Mouse (Mus musculus): ENCODE results near the gene Nek10. TPM values are rescaled to one million over a fixed set of nuclear protein-coding genes. Genes with fewer than 3 reads are reported as not detected.

Gene Nek10
- polyA plus RNA-seq, 1 experiment from 2014 or later: 0.09 TPM

DNA sequence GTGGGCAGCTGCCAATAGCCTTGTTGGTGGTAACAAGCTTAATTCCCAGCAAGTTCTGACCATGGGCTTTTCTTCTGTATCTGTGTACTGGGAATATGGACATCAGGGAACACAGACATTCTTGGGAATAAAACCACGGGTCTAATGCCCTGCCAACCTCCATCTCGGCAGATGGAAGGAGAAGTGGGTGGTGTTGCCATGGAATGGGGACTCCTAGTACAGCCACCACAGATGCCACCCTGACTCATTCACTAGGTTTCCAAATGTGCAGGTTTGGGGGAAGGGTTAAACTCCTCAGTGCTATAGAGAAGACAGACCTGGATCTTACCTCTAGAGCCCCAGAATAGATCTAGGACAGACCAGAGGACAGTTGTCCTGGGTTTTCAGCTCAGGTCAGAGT lies 31.1 kb downstream of the Nek10 start:
- Histone ChIP-seq H3K9me3 (no peaks in the 10 kb centered on the region), H3K4me1 (replicated peaks) (no peaks in the 10 kb centered on the region), H3K4me3 (replicated peaks) (no peak overlapping the region), H3K9ac (replicated peaks) (no peak overlapping the region), H3K36me3 (no peaks in the 10 kb centered on the region), H3K27me3 (no peaks in the 10 kb centered on the region), H3K4me2 (replicated peaks) (no peak overlapping the region), H3K27ac (no peak overlapping the region)
- ATAC-seq: no peak
- 78% methylated on average over 2 of the region's 2 CpGs for WGBS

DNA sequence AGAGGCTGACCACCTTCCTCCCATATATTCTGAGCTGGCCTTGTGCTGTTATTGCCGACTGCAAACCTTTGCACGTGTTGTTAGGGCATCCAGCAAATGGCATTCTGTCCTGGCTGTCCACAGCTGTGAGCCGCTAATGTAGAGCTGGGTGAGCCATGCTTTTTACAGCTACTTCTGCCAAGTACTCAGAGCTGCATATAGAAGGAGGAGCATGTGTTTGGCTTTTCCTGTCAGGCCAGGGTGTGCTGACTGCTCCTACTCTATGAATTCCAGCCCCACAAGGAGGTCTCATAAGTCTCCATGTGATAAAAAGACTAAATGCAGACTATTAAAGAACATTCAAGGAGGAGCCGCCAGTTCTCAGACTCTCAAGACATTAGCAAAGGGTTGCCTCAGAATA lies 34.4 kb downstream of the Nek10 start:
- Histone ChIP-seq H3K27me3 (no peaks in the 10 kb centered on the region), H3K36me3 (no peaks in the 10 kb centered on the region), H3K4me2 (replicated peaks) (no peak overlapping the region), H3K9me3 (no peaks in the 10 kb centered on the region), H3K4me1 (replicated peaks) (no peaks in the 10 kb centered on the region), H3K27ac (no peak overlapping the region), H3K9ac (replicated peaks) (no peak overlapping the region), H3K4me3 (replicated peaks) (no peak overlapping the region)
- ATAC-seq: no peak
- 88% methylated on average over 4 of the region's 4 CpGs for WGBS

DNA sequence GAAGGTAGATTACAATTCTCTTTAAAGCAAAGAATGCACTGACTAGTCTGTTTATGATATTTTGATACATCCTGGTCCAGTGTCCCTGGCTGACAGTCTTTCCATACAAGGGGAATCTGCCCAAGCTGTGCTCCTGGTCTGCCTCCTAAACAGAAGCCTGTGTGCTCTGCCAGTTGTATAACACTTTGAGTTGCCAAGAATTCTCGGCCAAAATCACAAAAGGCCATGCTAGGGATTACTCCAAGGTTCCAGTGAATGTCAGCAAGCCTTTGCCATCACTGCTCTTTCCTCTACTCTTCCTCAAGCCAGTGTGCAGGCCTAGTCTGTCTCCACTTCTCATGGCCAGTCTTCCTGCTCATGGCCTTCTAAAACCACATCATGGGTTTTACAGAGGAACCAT lies 34.9 kb downstream of the Nek10 start:
- Histone ChIP-seq H3K4me3 (replicated peaks) (no peak overlapping the region), H3K4me2 (replicated peaks) (no peak overlapping the region), H3K27me3 (no peaks in the 10 kb centered on the region), H3K9me3 (no peaks in the 10 kb centered on the region), H3K9ac (replicated peaks) (no peak overlapping the region), H3K36me3 (no peaks in the 10 kb centered on the region), H3K4me1 (replicated peaks) (no peaks in the 10 kb centered on the region), H3K27ac (no peak overlapping the region)
- ATAC-seq: no peak
- WGBS: 61% methylated on average over 1 of the region's 1 CpGs

DNA sequence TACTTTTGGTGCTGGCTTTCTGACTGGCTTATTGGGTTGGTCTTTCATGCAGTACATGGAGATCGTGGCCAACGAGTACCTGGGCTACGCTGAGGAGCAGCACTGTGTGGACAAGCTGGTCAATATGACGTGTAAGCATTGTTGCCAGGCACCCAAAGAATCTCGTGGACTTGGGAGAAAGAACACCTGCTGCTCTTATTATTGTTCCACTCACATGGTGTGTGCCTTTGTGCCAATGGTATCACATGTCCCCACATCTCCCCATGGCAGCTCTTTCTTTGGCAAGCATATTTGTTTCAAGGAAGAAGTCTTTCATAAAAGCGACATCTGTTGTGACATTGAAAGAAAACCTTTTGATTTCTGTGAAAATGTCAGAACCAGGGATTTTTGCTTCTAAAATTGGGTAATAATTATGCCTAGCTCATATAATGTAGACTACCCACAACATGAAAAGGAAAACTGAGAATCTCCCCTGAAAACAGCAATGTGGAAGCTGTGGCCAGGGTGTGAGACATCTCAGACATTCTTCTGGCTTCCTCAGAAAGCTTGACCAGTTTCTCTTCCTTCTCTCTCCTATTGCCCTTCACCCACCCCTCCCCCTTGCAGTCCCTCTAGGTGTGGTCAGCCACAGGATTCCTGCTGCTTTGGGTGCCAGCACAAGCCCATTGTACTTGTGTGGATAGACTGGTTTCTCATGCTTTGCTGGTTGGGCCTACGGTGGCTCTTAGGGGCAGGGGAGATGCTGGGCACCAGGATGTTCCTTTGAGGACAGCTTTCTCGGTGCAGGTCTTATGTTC lies 39.7 kb downstream of the Nek10 start:
- Histone ChIP-seq H3K9me3 (no peaks in the 10 kb centered on the region), H3K9ac (replicated peaks) (no peak overlapping the region), H3K4me1 (replicated peaks) (no peaks in the 10 kb centered on the region), H3K27ac (no peak overlapping the region), H3K27me3 (no peaks in the 10 kb centered on the region), H3K4me2 (replicated peaks) (no peak overlapping the region), H3K4me3 (replicated peaks) (no peak overlapping the region), H3K36me3 (no peaks in the 10 kb centered on the region)
- no peak for ATAC-seq
- 80% methylated on average over 8 of the region's 8 CpGs for WGBS

- Histone ChIP-seq H3K9ac (replicated peaks) (no peak overlapping the region), H3K27ac (no peak overlapping the region), H3K4me3 (replicated peaks) (no peak overlapping the region), H3K27me3 (no peaks in the 10 kb centered on the region), H3K4me1 (replicated peaks) (no peaks in the 10 kb centered on the region), H3K36me3 (no peaks in the 10 kb centered on the region), H3K4me2 (replicated peaks) (no peak overlapping the region), H3K9me3 (no peaks in the 10 kb centered on the region)
- WGBS: 74% methylated on average over 3 of the region's 3 CpGs
- ATAC-seq: 0 out of 2 replicates have a peak, but pooled peaks have one; percentile 14
Measured at GRCm38 (mm10) chr14:14852838-14853237, 49.6 kb downstream of the Nek10 start.

DNA sequence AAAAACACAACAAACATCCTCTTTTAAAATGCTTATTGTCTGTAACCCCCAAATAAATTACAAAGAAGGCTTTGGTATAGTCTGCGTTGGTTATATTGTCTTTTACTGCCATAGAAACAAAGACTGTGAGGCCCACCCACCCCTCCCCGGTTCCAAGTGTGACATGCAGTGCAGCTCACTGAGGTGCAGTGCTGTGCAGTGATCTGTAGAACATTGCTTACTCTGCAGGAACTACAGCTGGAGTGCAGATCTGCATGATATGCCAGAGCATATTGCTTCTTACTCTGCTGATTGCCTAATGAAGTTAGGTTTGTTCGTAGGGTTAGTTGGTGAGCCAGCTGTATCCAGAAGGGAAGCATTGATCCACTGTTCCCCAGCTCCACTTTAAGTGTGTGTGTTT lies 57.1 kb downstream of the Nek10 start:
- no peaks in the 10 kb centered on the region for H3K4me1 ChIP-seq (replicated peaks)
- no peak overlapping the region for H3K27ac ChIP-seq
- H3K4me2 ChIP-seq (replicated peaks): no peak overlapping the region
- WGBS: 41% methylated on average over 3 of the region's 3 CpGs
- H3K4me3 ChIP-seq (replicated peaks): no peak overlapping the region
- no peaks in the 10 kb centered on the region for H3K27me3 ChIP-seq
- H3K9ac ChIP-seq (replicated peaks): no peak overlapping the region
- no peaks in the 10 kb centered on the region for H3K9me3 ChIP-seq
- H3K36me3 ChIP-seq: no peaks in the 10 kb centered on the region
- ATAC-seq: no peak

- Histone ChIP-seq H3K4me1 (replicated peaks) (no peaks in the 10 kb centered on the region), H3K27me3 (no peaks in the 10 kb centered on the region), H3K27ac (no peak overlapping the region), H3K9ac (replicated peaks) (no peak overlapping the region), H3K36me3 (no peaks in the 10 kb centered on the region), H3K4me2 (replicated peaks) (no peak overlapping the region), H3K9me3 (no peaks in the 10 kb centered on the region), H3K4me3 (replicated peaks) (no peak overlapping the region)
- ATAC-seq: peak; percentile 92
- WGBS: 23% methylated on average over 7 of the region's 7 CpGs
Measured at GRCm38 (mm10) chr14:14863690-14864356, 60.6 kb downstream of the Nek10 start.

GRCm38 (mm10) chr14:14869239-14869638 lies 66.0 kb downstream of the Nek10 start:
- Histone ChIP-seq H3K36me3 (no peaks in the 10 kb centered on the region), H3K4me3 (replicated peaks) (no peak overlapping the region), H3K9me3 (no peaks in the 10 kb centered on the region), H3K27ac (no peak overlapping the region), H3K4me2 (replicated peaks) (no peak overlapping the region), H3K4me1 (replicated peaks) (no peaks in the 10 kb centered on the region), H3K9ac (replicated peaks) (no peak overlapping the region), H3K27me3 (no peaks in the 10 kb centered on the region)
- no peak for ATAC-seq
- WGBS: 92% methylated on average over 2 of the region's 2 CpGs

DNA sequence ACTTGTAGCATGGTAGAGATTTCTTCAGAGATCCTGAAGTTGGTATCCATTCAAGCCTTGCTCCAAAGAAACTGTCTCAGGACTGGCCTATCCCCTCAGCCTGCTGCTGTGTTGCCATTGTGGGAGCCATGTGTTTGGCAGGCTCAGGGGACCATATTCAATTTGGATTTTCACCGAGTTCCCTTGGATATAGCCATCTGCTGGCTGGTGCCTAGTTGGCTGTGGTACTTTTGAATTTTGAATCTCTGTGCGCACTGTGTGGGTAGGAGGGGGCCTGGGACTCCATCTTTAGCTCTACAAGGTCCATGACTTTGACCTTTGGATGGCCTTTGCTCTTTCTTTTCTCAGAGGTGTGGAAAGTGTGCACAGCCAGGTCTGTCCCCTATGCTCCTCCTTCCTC lies 66.8 kb downstream of the Nek10 start:
- no peak overlapping the region for H3K4me2 ChIP-seq (replicated peaks)
- H3K4me1 ChIP-seq (replicated peaks): no peaks in the 10 kb centered on the region
- WGBS: 82% methylated on average over 2 of the region's 2 CpGs
- no peak for ATAC-seq
- no peaks in the 10 kb centered on the region for H3K27me3 ChIP-seq
- H3K9me3 ChIP-seq: no peaks in the 10 kb centered on the region
- no peak overlapping the region for H3K4me3 ChIP-seq (replicated peaks)
- no peaks in the 10 kb centered on the region for H3K36me3 ChIP-seq
- no peak overlapping the region for H3K27ac ChIP-seq
- no peak overlapping the region for H3K9ac ChIP-seq (replicated peaks)

- Histone ChIP-seq H3K27ac (no peak overlapping the region), H3K4me2 (replicated peaks) (no peak overlapping the region), H3K9me3 (no peaks in the 10 kb centered on the region), H3K36me3 (no peaks in the 10 kb centered on the region), H3K27me3 (no peaks in the 10 kb centered on the region), H3K9ac (replicated peaks) (no peak overlapping the region), H3K4me3 (replicated peaks) (no peak overlapping the region), H3K4me1 (replicated peaks) (no peaks in the 10 kb centered on the region)
- WGBS: 85% methylated on average over 3 of the region's 3 CpGs
- ATAC-seq: no peak
Measured at GRCm38 (mm10) chr14:14870463-14870862, 67.2 kb downstream of the Nek10 start.

DNA sequence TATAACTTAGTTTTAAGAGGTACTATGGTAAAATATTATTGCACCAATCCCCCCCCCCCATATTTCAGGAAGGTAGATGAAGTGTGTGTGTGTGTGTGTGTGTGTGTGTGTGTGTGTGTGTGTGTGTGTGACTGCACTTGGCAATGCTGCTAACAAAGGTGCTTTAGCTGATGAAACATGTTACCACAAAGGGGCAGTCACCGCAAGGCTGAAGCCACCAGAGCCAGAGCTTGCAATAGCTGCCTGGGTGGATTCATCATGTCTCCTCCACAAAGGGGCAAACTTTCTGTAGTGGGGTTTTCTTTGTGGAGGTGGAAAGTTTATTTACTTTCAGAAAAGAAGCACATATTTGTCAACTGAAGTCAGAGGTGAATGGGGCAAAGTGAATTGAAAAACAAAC lies 67.9 kb downstream of the Nek10 start:
- no peaks in the 10 kb centered on the region for H3K4me1 ChIP-seq (replicated peaks)
- no peak overlapping the region for H3K4me2 ChIP-seq (replicated peaks)
- H3K9ac ChIP-seq (replicated peaks): no peak overlapping the region
- 84% methylated on average over 1 of the region's 1 CpGs for WGBS
- no peak overlapping the region for H3K27ac ChIP-seq
- no peaks in the 10 kb centered on the region for H3K27me3 ChIP-seq
- no peak for ATAC-seq
- H3K9me3 ChIP-seq: no peaks in the 10 kb centered on the region
- no peak overlapping the region for H3K4me3 ChIP-seq (replicated peaks)
- no peaks in the 10 kb centered on the region for H3K36me3 ChIP-seq

DNA sequence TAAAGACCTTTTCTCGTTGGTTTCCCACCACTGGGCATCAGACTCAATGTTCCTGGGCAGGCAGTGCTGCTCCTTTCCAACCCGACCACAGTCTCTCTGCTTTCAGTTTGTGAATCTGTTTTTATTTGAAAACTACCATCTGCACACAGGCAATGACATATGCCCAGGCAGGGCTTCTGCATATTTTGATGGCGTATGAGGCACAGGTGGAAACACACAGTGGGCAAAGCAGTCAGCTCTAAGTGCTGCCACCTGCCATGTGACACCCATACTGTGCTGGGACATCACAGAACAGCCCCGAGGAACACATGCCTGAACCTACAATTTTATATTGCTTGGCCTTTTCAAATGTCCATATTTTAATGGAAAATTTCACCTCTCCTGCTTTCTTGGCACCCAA lies 68.5 kb downstream of the Nek10 start:
- no peak for ATAC-seq
- no peak overlapping the region for H3K4me2 ChIP-seq (replicated peaks)
- H3K4me1 ChIP-seq (replicated peaks): no peaks in the 10 kb centered on the region
- H3K27ac ChIP-seq: no peak overlapping the region
- no peaks in the 10 kb centered on the region for H3K36me3 ChIP-seq
- no peak overlapping the region for H3K4me3 ChIP-seq (replicated peaks)
- WGBS: 83% methylated on average over 4 of the region's 4 CpGs
- H3K27me3 ChIP-seq: no peaks in the 10 kb centered on the region
- no peaks in the 10 kb centered on the region for H3K9me3 ChIP-seq
- no peak overlapping the region for H3K9ac ChIP-seq (replicated peaks)
